Mouse (Mus musculus) embryo, embryonic 10.5 days (tissue): Measurements from ENCODE around the gene Prdx1.

Experiments
- DNase-seq: peaks from one replicate; pipeline ENCODE4 v3.0.0-alpha.2; 2015; ENCODE audit warnings: low spot score

The Prdx1 gene

GRCm38 (mm10) chr4:116727401-116727800, 42.1 kb downstream of the Prdx1 start:
- no peak for DNase-seq

- no peak for DNase-seq
Measured at GRCm38 (mm10) chr4:116729532-116729931, 44.2 kb downstream of the Prdx1 start.

GRCm38 (mm10) chr4:116731077-116731476, 45.7 kb downstream of the Prdx1 start:
- no peak for DNase-seq

- no peak for DNase-seq
Measured at GRCm38 (mm10) chr4:116732355-116732754, 47.0 kb downstream of the Prdx1 start.

GRCm38 (mm10) chr4:116734996-116735395, 49.7 kb downstream of the Prdx1 start:
- no peak for DNase-seq

GRCm38 (mm10) chr4:116738972-116739751, 53.8 kb downstream of the Prdx1 start:
- DNase-seq, result no peak

- no peak for DNase-seq
Measured at GRCm38 (mm10) chr4:116749750-116750149, 64.4 kb downstream of the Prdx1 start.
